Mouse (Mus musculus) midbrain, embryonic 11.5 days (tissue): ENCODE measurements around the gene Lsamp. TPM values are rescaled to one million over a fixed set of nuclear protein-coding genes. Genes with fewer than 3 reads are reported as not detected.

Source experiments
- ATAC-seq: fragments of 200-750 bp; cut with Nextera tagmentation; 2 replicates; pipeline ENCODE4 v1.8.0; 2017; ENCODE audit warnings: moderate TSS enrichment, moderate library complexity; ENCODE audit not compliant: low FRiP score
- DNase-seq: peaks from one replicate; pipeline ENCODE4 v3.0.0; 2015; ENCODE audit warnings: low spot score; ENCODE audit errors: missing footprints
- H3K27ac ChIP-seq: fragments of 300-500 bp; sonication (generic); 2 replicates; pipeline ENCODE4 v1.5.1; 2014; ENCODE audit warnings: low read depth, low read length
- H3K27me3 ChIP-seq: fragments of 300-500 bp; sonication (generic); 2 replicates; pipeline ENCODE4 v1.6.1; 2014; ENCODE audit warnings: mild to moderate bottlenecking, low read length, moderate library complexity, mixed read lengths; ENCODE audit not compliant: control insufficient read depth, insufficient read depth
- H3K36me3 ChIP-seq: fragments of 300-500 bp; sonication (generic); 2 replicates; pipeline ENCODE4 v1.6.1; 2014; ENCODE audit warnings: mild to moderate bottlenecking, low read length, moderate library complexity, mixed read lengths; ENCODE audit not compliant: control insufficient read depth, insufficient read depth
- H3K4me1 ChIP-seq: fragments of 300-500 bp; sonication (generic); 2 replicates; pipeline ENCODE4 v1.6.1; 2014; ENCODE audit warnings: low read length; ENCODE audit not compliant: control insufficient read depth, insufficient read depth
- H3K4me2 ChIP-seq: fragments of 300-500 bp; sonication (generic); 2 replicates; pipeline ENCODE4 v1.6.1; 2014; ENCODE audit warnings: mild to moderate bottlenecking, moderate library complexity
- H3K4me3 ChIP-seq: fragments of 300-500 bp; sonication (generic); 2 replicates; pipeline ENCODE4 v1.5.1; 2014; ENCODE audit warnings: low read depth, low read length
- H3K9ac ChIP-seq: fragments of 300-500 bp; sonication (generic); 2 replicates; pipeline ENCODE4 v1.6.1; 2014; ENCODE audit warnings: low read length
- H3K9me3 ChIP-seq: fragments of 300-500 bp; sonication (generic); 2 replicates; pipeline ENCODE4 v1.6.1; 2016; ENCODE audit warnings: low read length; ENCODE audit not compliant: control insufficient read depth
- WGBS: fragments of 180-500 bp; shearing (Covaris S2); extraction: QIAGEN DNeasy Blood & Tissue Kit; methylation state at CpG from one replicate; pipeline ENCODE4 v1.1.7; 2014; 5-methylcytosine and 5-hydroxymethylcytosine counted together
- polyA plus RNA-seq: library from polyadenylated mRNA; unstranded; fragments of >200 nt; fragmentation: Nextera tagmentation; extraction: Ambion mirVana; gene quantifications from 2 replicates; pipeline ENCODE4 v1.2.1, GENCODE M21; 2014

Gene Lsamp
- polyA plus RNA-seq, 1 experiment from 2014 or later: 13.0 TPM

GRCm38 (mm10) chr16:42113246-42113645 lies 2129.1 kb downstream of the Lsamp start:
- no peaks in the 10 kb centered on the region for H3K4me1 ChIP-seq
- no peak overlapping the region for H3K27ac ChIP-seq
- no peak overlapping the region for H3K4me3 ChIP-seq
- no peaks in the 10 kb centered on the region for H3K27me3 ChIP-seq
- no peaks in the 10 kb centered on the region for H3K9me3 ChIP-seq
- no peak overlapping the region for H3K4me2 ChIP-seq
- H3K9ac ChIP-seq: no peak overlapping the region
- ATAC-seq (no peak), DNase-seq (no peak)
- WGBS: 93% methylated on average over 2 of the region's 2 CpGs
- no peaks in the 10 kb centered on the region for H3K36me3 ChIP-seq

GRCm38 (mm10) chr16:42121788-42122187 lies 2137.6 kb downstream of the Lsamp start:
- H3K9ac ChIP-seq: no peak overlapping the region
- WGBS: 94% methylated on average over 6 of the region's 6 CpGs
- H3K9me3 ChIP-seq: no peaks in the 10 kb centered on the region
- DNase-seq: no peak
- no peak overlapping the region for H3K4me2 ChIP-seq
- H3K4me3 ChIP-seq: no peak overlapping the region
- ATAC-seq: no peak
- H3K27ac ChIP-seq: no peak overlapping the region
- no peaks in the 10 kb centered on the region for H3K27me3 ChIP-seq
- H3K4me1 ChIP-seq: no peaks in the 10 kb centered on the region
- H3K36me3 ChIP-seq: no peaks in the 10 kb centered on the region

GRCm38 (mm10) chr16:42123826-42124225 lies 2139.7 kb downstream of the Lsamp start:
- Histone ChIP-seq H3K4me2 (no peak overlapping the region), H3K27ac (no peak overlapping the region), H3K9ac (no peak overlapping the region), H3K4me3 (no peak overlapping the region), H3K9me3 (no peaks in the 10 kb centered on the region), H3K27me3 (no peaks in the 10 kb centered on the region), H3K4me1 (no peaks in the 10 kb centered on the region), H3K36me3 (no peaks in the 10 kb centered on the region)
- ATAC-seq (no peak), DNase-seq (no peak)
- 67% methylated on average over 4 of the region's 4 CpGs for WGBS

GRCm38 (mm10) chr16:42126061-42126460 lies 2141.9 kb downstream of the Lsamp start:
- no peaks in the 10 kb centered on the region for H3K36me3 ChIP-seq
- WGBS: 89% methylated on average over 2 of the region's 2 CpGs
- no peak for DNase-seq
- no peaks in the 10 kb centered on the region for H3K27me3 ChIP-seq
- no peak overlapping the region for H3K9ac ChIP-seq
- no peak overlapping the region for H3K4me3 ChIP-seq
- no peak for ATAC-seq
- H3K4me2 ChIP-seq: no peak overlapping the region
- no peak overlapping the region for H3K27ac ChIP-seq
- H3K4me1 ChIP-seq: no peaks in the 10 kb centered on the region
- no peaks in the 10 kb centered on the region for H3K9me3 ChIP-seq

GRCm38 (mm10) chr16:42147164-42147563 lies 2163.0 kb downstream of the Lsamp start:
- WGBS: 57% methylated on average over 6 of the region's 6 CpGs
- Histone ChIP-seq H3K9me3 (no peaks in the 10 kb centered on the region), H3K36me3 (no peaks in the 10 kb centered on the region), H3K4me2 (no peak overlapping the region), H3K27ac (no peak overlapping the region), H3K9ac (no peak overlapping the region), H3K4me3 (no peak overlapping the region), H3K27me3 (no peaks in the 10 kb centered on the region), H3K4me1 (no peaks in the 10 kb centered on the region)
- DNase-seq (peak; percentile 17), ATAC-seq (no peak)

GRCm38 (mm10) chr16:42149216-42149942 lies 2165.2 kb downstream of the Lsamp start:
- no peak overlapping the region for H3K9ac ChIP-seq
- ATAC-seq: no peak
- no peak overlapping the region for H3K27ac ChIP-seq
- H3K36me3 ChIP-seq: no peaks in the 10 kb centered on the region
- no peak overlapping the region for H3K4me2 ChIP-seq
- WGBS: 23% methylated on average over 6 of the region's 6 CpGs
- no peaks in the 10 kb centered on the region for H3K4me1 ChIP-seq
- no peak overlapping the region for H3K4me3 ChIP-seq
- no peaks in the 10 kb centered on the region for H3K9me3 ChIP-seq
- H3K27me3 ChIP-seq: no peaks in the 10 kb centered on the region
- peak; percentile 75 for DNase-seq

GRCm38 (mm10) chr16:42152640-42153039 lies 2168.5 kb downstream of the Lsamp start:
- ATAC-seq (peak; percentile 76), DNase-seq (peak; percentile 84)
- no peaks in the 10 kb centered on the region for H3K4me1 ChIP-seq
- no peak overlapping the region for H3K4me3 ChIP-seq
- WGBS: 55% methylated on average over 8 of the region's 8 CpGs
- H3K27me3 ChIP-seq: no peaks in the 10 kb centered on the region
- H3K4me2 ChIP-seq: no peak overlapping the region
- H3K9ac ChIP-seq: no peak overlapping the region
- no peaks in the 10 kb centered on the region for H3K9me3 ChIP-seq
- H3K36me3 ChIP-seq: no peaks in the 10 kb centered on the region
- H3K27ac ChIP-seq: no peak overlapping the region

- no peaks in the 10 kb centered on the region for H3K9me3 ChIP-seq
- 90% methylated on average over 9 of the region's 9 CpGs for whole genome bisulfite sequencing
Measured at GRCm38 (mm10) chr16:42157816-42158215, 2173.7 kb downstream of the Lsamp start.

GRCm38 (mm10) chr16:42164941-42165340 lies 2180.8 kb downstream of the Lsamp start:
- Histone ChIP-seq H3K27me3 (no peaks in the 10 kb centered on the region), H3K9ac (no peak overlapping the region), H3K9me3 (no peaks in the 10 kb centered on the region), H3K4me1 (no peaks in the 10 kb centered on the region), H3K27ac (no peak overlapping the region), H3K4me3 (no peak overlapping the region), H3K4me2 (no peak overlapping the region), H3K36me3 (no peaks in the 10 kb centered on the region)
- peak; percentile 98 for DNase-seq
- peak; percentile 42; the same call in 1 of the 2 replicates for ATAC-seq

More at GRCm38 (mm10) chr16:42157816-42158215, 2173.7 kb downstream of the Lsamp start:
- ATAC-seq (no peak), DNase-seq (peak; percentile 45)
- Histone ChIP-seq H3K9ac (no peak overlapping the region), H3K27ac (no peak overlapping the region), H3K4me3 (no peak overlapping the region), H3K4me1 (no peaks in the 10 kb centered on the region), H3K36me3 (no peaks in the 10 kb centered on the region), H3K27me3 (no peaks in the 10 kb centered on the region), H3K4me2 (no peak overlapping the region)
